Mouse (Mus musculus) hindbrain, embryonic 16.5 days (tissue): ENCODE results near the gene Ttc6. TPM values are rescaled to one million over a fixed set of nuclear protein-coding genes. Genes with fewer than 3 reads are reported as not detected.

Source experiments
- ATAC-seq: fragments of 200-750 bp; cut with Nextera tagmentation; 2 replicates; pipeline ENCODE4 v1.8.0; 2017; ENCODE audit warnings: moderate TSS enrichment, moderate library complexity
- H3K27ac ChIP-seq: fragments of 300-500 bp; sonication (generic); 2 replicates; pipeline ENCODE4 v1.5.1; 2014; ENCODE audit warnings: low read depth, mild to moderate bottlenecking, control low read depth, low read length, moderate library complexity
- H3K27me3 ChIP-seq: fragments of 300-500 bp; sonication (generic); replicated peaks from 2 replicates; pipeline ENCODE4 v1.6.1; 2014; ENCODE audit warnings: low read length; ENCODE audit not compliant: control insufficient read depth, insufficient read depth
- H3K36me3 ChIP-seq: fragments of 300-500 bp; sonication (generic); 2 replicates; pipeline ENCODE4 v1.6.1; 2014; ENCODE audit warnings: mild to moderate bottlenecking, low read length, moderate library complexity, mixed read lengths; ENCODE audit not compliant: control insufficient read depth, insufficient read depth
- H3K4me1 ChIP-seq: fragments of 300-500 bp; sonication (generic); 2 replicates; pipeline ENCODE4 v1.6.1; 2014; ENCODE audit warnings: low read depth, low read length; ENCODE audit not compliant: control insufficient read depth, insufficient read depth
- H3K4me2 ChIP-seq: fragments of 300-500 bp; sonication (generic); 2 replicates; pipeline ENCODE4 v1.6.1; 2014; ENCODE audit warnings: mild to moderate bottlenecking, low read length, control low read depth, moderate library complexity
- H3K4me3 ChIP-seq: fragments of 300-500 bp; sonication (generic); 2 replicates; pipeline ENCODE4 v1.5.1; 2014; ENCODE audit warnings: mild to moderate bottlenecking, low read length, control low read depth, moderate library complexity
- H3K9ac ChIP-seq: fragments of 300-500 bp; sonication (generic); 2 replicates; pipeline ENCODE4 v1.6.1; 2014; ENCODE audit warnings: low read depth, mild to moderate bottlenecking, control low read depth, low read length, moderate library complexity
- H3K9me3 ChIP-seq: fragments of 300-500 bp; sonication (generic); 2 replicates; pipeline ENCODE4 v1.6.1; 2014; ENCODE audit warnings: mild to moderate bottlenecking, low read length, moderate library complexity; ENCODE audit not compliant: control insufficient read depth
- WGBS: fragments of 180-500 bp; shearing (Covaris S2); extraction: QIAGEN DNeasy Blood & Tissue Kit; methylation state at CpG from one replicate; pipeline ENCODE4 v1.1.7; 2014; 5-methylcytosine and 5-hydroxymethylcytosine counted together
- polyA plus RNA-seq: library from polyadenylated mRNA; unstranded; fragments of >200 nt; fragmentation: Nextera tagmentation; extraction: Ambion mirVana; gene quantifications from 2 replicates; pipeline ENCODE4 v1.2.1, GENCODE M21; 2015

Ttc6 gene
- polyA plus RNA-seq, 1 experiment from 2014 or later: 0.76 TPM

GRCm38 (mm10) chr12:57543627-57543991, 20.3 kb upstream of the Ttc6 start:
- 3% methylated on average over 10 of the region's 10 CpGs for WGBS
- Histone ChIP-seq H3K9ac (no peak overlapping the region), H3K4me2 (no peak overlapping the region), H3K4me1 (peaks cover 10% of the 10 kb centered on the region), H3K27me3 (peaks cover 64% of the 10 kb centered on the region), H3K36me3 (no peaks in the 10 kb centered on the region), H3K9me3 (peaks cover 5% of the 10 kb centered on the region; the same call in 1 of the 2 replicates), H3K4me3 (no peak overlapping the region), H3K27ac (no peak overlapping the region)
- ATAC-seq: no peak

GRCm38 (mm10) chr12:57544641-57545370, 19.1 kb upstream of the Ttc6 start:
- peaks cover 68% of the 10 kb centered on the region for H3K27me3 ChIP-seq
- peaks cover 10% of the 10 kb centered on the region for H3K4me1 ChIP-seq
- no peaks in the 10 kb centered on the region for H3K36me3 ChIP-seq
- WGBS: 1% methylated on average over 31 of the region's 31 CpGs
- H3K4me3 ChIP-seq: peak overlapping the region; percentile 46
- no peak overlapping the region for H3K27ac ChIP-seq
- peaks cover 5% of the 10 kb centered on the region; the same call in 1 of the 2 replicates for H3K9me3 ChIP-seq
- H3K4me2 ChIP-seq: peak overlapping the region; percentile 72
- H3K9ac ChIP-seq: no peak overlapping the region
- 0 out of 2 replicates have a peak, but pooled peaks have one; percentile 22 for ATAC-seq

GRCm38 (mm10) chr12:57545371-57546241, 18.3 kb upstream of the Ttc6 start:
- H3K27ac ChIP-seq: no peak overlapping the region
- peak overlapping the region; percentile 46 for H3K4me3 ChIP-seq
- under 1% methylated on average over 78 of the region's 106 CpGs for WGBS
- H3K36me3 ChIP-seq: no peaks in the 10 kb centered on the region
- peaks cover 5% of the 10 kb centered on the region; the same call in 1 of the 2 replicates for H3K9me3 ChIP-seq
- H3K4me1 ChIP-seq: peaks cover 10% of the 10 kb centered on the region
- 0 out of 2 replicates have a peak, but pooled peaks have one; percentile 37 for ATAC-seq
- peak overlapping the region; percentile 72 for H3K4me2 ChIP-seq
- H3K9ac ChIP-seq: 0 out of 2 replicates have a peak overlapping the region, but pooled peaks have one; percentile 41
- peaks cover 74% of the 10 kb centered on the region for H3K27me3 ChIP-seq

- ATAC-seq: no peak
- Histone ChIP-seq H3K27me3 (peaks cover 75% of the 10 kb centered on the region), H3K4me3 (peak within 1 kb of the TSS; percentile 46), H3K27ac (no peak within 1 kb of the TSS; the same call in 1 of the 2 replicates), H3K4me2 (peak within 1 kb of the TSS; percentile 72), H3K9me3 (peaks cover 5% of the 10 kb centered on the region; the same call in 1 of the 2 replicates), H3K36me3 (no peaks in the 10 kb centered on the region), H3K4me1 (peaks cover 10% of the 10 kb centered on the region), H3K9ac (0 out of 2 replicates have a peak within 1 kb of the TSS, but pooled peaks have one; percentile 41)
- 2% methylated on average over 31 of the region's 32 CpGs for WGBS
Observed at GRCm38 (mm10) chr12:57546415-57547201, 17.3 kb upstream of the Ttc6 start, which contains the start of gene Foxa1. Gene Foxa1, minus strand, starts transcription at chr12:57546916.

- WGBS: 2% methylated on average over 9 of the region's 9 CpGs
Observed at GRCm38 (mm10) chr12:57547890-57548289, 16.0 kb upstream of the Ttc6 start.

GRCm38 (mm10) chr12:57548352-57548980, 15.4 kb upstream of the Ttc6 start:
- WGBS: 3% methylated on average over 20 of the region's 20 CpGs

More at GRCm38 (mm10) chr12:57547890-57548289, 16.0 kb upstream of the Ttc6 start:
- no peak overlapping the region for H3K9ac ChIP-seq
- no peak overlapping the region for H3K27ac ChIP-seq
- no peak for ATAC-seq
- peaks cover 4% of the 10 kb centered on the region; the same call in 1 of the 2 replicates for H3K9me3 ChIP-seq
- H3K4me3 ChIP-seq: no peak overlapping the region
- peaks cover 10% of the 10 kb centered on the region for H3K4me1 ChIP-seq
- H3K27me3 ChIP-seq: peaks cover 78% of the 10 kb centered on the region
- no peaks in the 10 kb centered on the region for H3K36me3 ChIP-seq
- H3K4me2 ChIP-seq: no peak overlapping the region

GRCm38 (mm10) chr12:57548981-57549666, 14.8 kb upstream of the Ttc6 start:
- Histone ChIP-seq H3K9me3 (peaks cover 2% of the 10 kb centered on the region; the same call in 1 of the 2 replicates), H3K27ac (no peak overlapping the region), H3K4me3 (no peak overlapping the region), H3K9ac (no peak overlapping the region), H3K36me3 (no peaks in the 10 kb centered on the region), H3K4me2 (no peak overlapping the region), H3K27me3 (peaks cover 80% of the 10 kb centered on the region), H3K4me1 (peaks cover 10% of the 10 kb centered on the region)
- 2% methylated on average over 24 of the region's 25 CpGs for WGBS
- ATAC-seq: no peak

More at GRCm38 (mm10) chr12:57548352-57548980, 15.4 kb upstream of the Ttc6 start:
- Histone ChIP-seq H3K9me3 (peaks cover 2% of the 10 kb centered on the region; the same call in 1 of the 2 replicates), H3K4me3 (no peak overlapping the region), H3K4me2 (no peak overlapping the region), H3K4me1 (peaks cover 10% of the 10 kb centered on the region), H3K27me3 (peaks cover 77% of the 10 kb centered on the region), H3K9ac (no peak overlapping the region), H3K36me3 (no peaks in the 10 kb centered on the region), H3K27ac (no peak overlapping the region)
- no peak for ATAC-seq
